In the genomic region with DNA sequence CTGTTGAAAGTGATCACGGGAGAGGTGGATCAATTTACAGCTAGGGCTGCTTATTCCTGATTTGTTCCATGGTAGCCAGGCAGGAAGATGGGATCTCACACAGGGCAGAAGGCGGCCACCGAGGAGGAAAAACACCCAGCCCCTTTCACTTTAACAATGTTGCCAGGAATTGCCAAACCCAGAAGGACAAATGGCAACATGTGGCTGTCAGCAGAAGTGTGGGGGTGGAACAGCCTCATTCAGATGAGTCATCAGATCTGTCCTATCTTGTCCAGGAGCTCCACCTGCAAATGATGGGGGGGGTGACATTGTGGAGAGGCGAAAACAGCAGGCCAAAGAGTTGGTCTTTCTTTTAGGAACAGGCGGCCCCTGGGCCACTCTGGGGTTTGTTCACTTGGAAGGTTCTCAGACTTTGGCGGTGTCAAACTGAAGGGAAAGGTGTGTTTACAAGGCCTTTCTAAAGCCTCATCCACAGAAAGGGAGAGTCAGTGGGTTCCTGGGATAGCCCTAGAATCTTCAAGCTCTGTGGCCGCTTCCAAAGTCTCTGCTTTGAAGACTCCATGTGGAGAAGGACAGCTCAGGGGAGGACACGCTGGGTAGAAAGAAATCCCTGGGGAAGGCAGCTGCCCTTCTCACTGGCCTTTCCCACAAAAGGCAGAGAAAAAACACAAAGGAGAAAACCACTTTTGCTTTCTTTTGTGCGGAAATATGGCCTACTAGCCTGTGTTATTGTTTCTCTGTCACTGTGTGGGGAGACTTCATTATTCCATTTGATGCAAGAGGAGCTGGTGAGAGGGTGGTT, we compare ENCODE assay signal across 10 mouse cellular contexts.
DNase-seq lines count a peak whose midpoint lies in the region; ATAC-seq lines count a peak whose summit lies in the region.
"Had no signal": no experiment of that assay in that cellular context is flagged by ENCODE, and none has a peak within 500 bp of the region (broad histone marks: within the 10 kb centered on the region; RNA-seq: fewer than 3 reads in every experiment).

No protein-coding gene starts in this region.

- no peak overlapping the region for H3K4me3 ChIP-seq in embryonic facial prominence, embryonic 13.5 days
- H3K4me3 ChIP-seq in embryonic facial prominence, embryonic 10.5 days: no peak overlapping the region
- no peak overlapping the region for H3K4me3 ChIP-seq in heart, embryonic 15.5 days
- H3K4me3 ChIP-seq: erythroblast, embryonic 14.5 days; lung, embryonic 15.5 days had no signal

- H3K36me3 ChIP-seq in embryonic facial prominence, embryonic 13.5 days: no peaks in the 10 kb centered on the region
- H3K36me3 ChIP-seq in embryonic facial prominence, embryonic 10.5 days (replicated peaks): no peaks in the 10 kb centered on the region
- H3K36me3 ChIP-seq in heart, embryonic 15.5 days: no peaks in the 10 kb centered on the region
- H3K36me3 ChIP-seq: lung, embryonic 15.5 days had no signal

- no peak for ATAC-seq in embryonic facial prominence, embryonic 13.5 days (ENCODE audit: insufficient number of reproducible peaks, insufficient read depth, low FRiP score, low TSS enrichment, low read depth)
- no peak for ATAC-seq in heart, embryonic 15.5 days (replicated peaks; ENCODE audit: insufficient number of reproducible peaks, insufficient read depth, low FRiP score, low read depth)
- no peak for ATAC-seq in granulocyte monocyte progenitor cell, adult 5-6 weeks (replicated peaks; ENCODE audit: poor library complexity, severe bottlenecking)

- H3K9me3 ChIP-seq in embryonic facial prominence, embryonic 13.5 days: no peaks in the 10 kb centered on the region
- no peaks in the 10 kb centered on the region for H3K9me3 ChIP-seq in embryonic facial prominence, embryonic 10.5 days
- H3K9me3 ChIP-seq in heart, embryonic 15.5 days (replicated peaks): no peaks in the 10 kb centered on the region
- H3K9me3 ChIP-seq: lung, embryonic 15.5 days had no signal

- no peaks in the 10 kb centered on the region for H3K27me3 ChIP-seq in embryonic facial prominence, embryonic 13.5 days
- H3K27me3 ChIP-seq in embryonic facial prominence, embryonic 10.5 days (replicated peaks; ENCODE audit: low read depth, poor library complexity, severe bottlenecking): no peaks in the 10 kb centered on the region
- no peaks in the 10 kb centered on the region for H3K27me3 ChIP-seq in heart, embryonic 15.5 days
- H3K27me3 ChIP-seq: lung, embryonic 15.5 days had no signal

- WGBS in embryonic facial prominence, embryonic 13.5 days: 74% methylated on average over 9 of the region's 9 CpGs
- 73% methylated on average over 9 of the region's 9 CpGs for WGBS in embryonic facial prominence, embryonic 10.5 days
- WGBS in heart, embryonic 15.5 days: 73% methylated on average over 9 of the region's 9 CpGs

- no peak overlapping the region for H3K9ac ChIP-seq in embryonic facial prominence, embryonic 13.5 days
- no peak overlapping the region for H3K9ac ChIP-seq in heart, embryonic 15.5 days
- H3K9ac ChIP-seq: lung, embryonic 15.5 days had no signal

- no peak overlapping the region for H3K4me2 ChIP-seq in embryonic facial prominence, embryonic 13.5 days
- no peak overlapping the region for H3K4me2 ChIP-seq in heart, embryonic 15.5 days
- H3K4me2 ChIP-seq: lung, embryonic 15.5 days had no signal

- no peak for DNase-seq in embryonic facial prominence, embryonic 10.5 days (ENCODE audit: low spot score)
- peak; percentile 22 to 57 for DNase-seq in layer of hippocampus, adult 18-20 months (ENCODE audit: low spot score in 2 of 2)
- DNase-seq in layer of hippocampus, adult 9-10 months (ENCODE audit: low spot score): no peak
- DNase-seq in adrenal gland, postnatal 10 days: peak; percentile 51
- DNase-seq in T-cell, adult 2 months (ENCODE audit: low spot score): no peak

- H3K27ac ChIP-seq in embryonic facial prominence, embryonic 13.5 days: 0 out of 2 replicates have a peak overlapping the region, but pooled peaks have one; percentile 5
- no peak overlapping the region for H3K27ac ChIP-seq in embryonic facial prominence, embryonic 10.5 days (replicated peaks)
- H3K27ac ChIP-seq in heart, embryonic 15.5 days: peak overlapping the region; percentile 75
- H3K27ac ChIP-seq: lung, embryonic 15.5 days had no signal

- H3K4me1 ChIP-seq in embryonic facial prominence, embryonic 13.5 days: peaks cover 11% of the 10 kb centered on the region; the same call in 1 of the 2 replicates
- peaks cover 21% of the 10 kb centered on the region for H3K4me1 ChIP-seq in embryonic facial prominence, embryonic 10.5 days
- H3K4me1 ChIP-seq in heart, embryonic 15.5 days (replicated peaks): peaks cover 36% of the 10 kb centered on the region

Comparison
In these comparisons a context has a peak if more than half of its experiments do, and no peak if none do; other contexts are left out.
1. DNase-seq: peak in layer of hippocampus, adult 18-20 months (2 of 2) and adrenal gland, postnatal 10 days (single experiment); none in embryonic facial prominence, embryonic 10.5 days (single experiment), layer of hippocampus, adult 9-10 months (single experiment) and T-cell, adult 2 months (single experiment).